Mouse (Mus musculus) limb, embryonic 14.5 days (tissue): Measurements from ENCODE around the gene Gm17026. TPM values are rescaled to one million over a fixed set of nuclear protein-coding genes. Genes with fewer than 3 reads are reported as not detected.
"Not testable (repeated sequence)": the region's sequence is repeated elsewhere in the genome, so short reads cannot be mapped to it uniquely, and the experiment has no call there.

ENCODE experiments used
- ATAC-seq: fragments of 200-750 bp; cut with Nextera tagmentation; 2 replicates; pipeline ENCODE4 v1.8.0; 2017; ENCODE audit warnings: low read depth, moderate number of reproducible peaks, moderate TSS enrichment; ENCODE audit not compliant: low FRiP score
- DNase-seq: peaks from one replicate; pipeline ENCODE4 v3.0.0-alpha.2; 2015; ENCODE audit warnings: low spot score
- H3K27ac ChIP-seq: fragments of 300-500 bp; sonication (generic); replicated peaks from 2 replicates; pipeline ENCODE4 v1.5.1; 2014; ENCODE audit warnings: low read depth, mild to moderate bottlenecking, low read length, moderate library complexity, mixed read lengths
- H3K27me3 ChIP-seq: fragments of 300-500 bp; sonication (generic); 2 replicates; pipeline ENCODE4 v1.6.1; 2014; ENCODE audit warnings: low read length, mixed read lengths; ENCODE audit not compliant: control insufficient read depth, insufficient read depth
- H3K36me3 ChIP-seq: fragments of 300-500 bp; sonication (generic); 2 replicates; pipeline ENCODE4 v1.6.1; 2014; ENCODE audit warnings: mild to moderate bottlenecking, low read length, moderate library complexity, mixed read lengths; ENCODE audit not compliant: control insufficient read depth, insufficient read depth
- H3K4me1 ChIP-seq: fragments of 300-500 bp; sonication (generic); 2 replicates; pipeline ENCODE4 v1.6.1; 2014; ENCODE audit warnings: antibody characterized with exemption, low read length, mixed read lengths; ENCODE audit not compliant: control insufficient read depth, insufficient read depth
- H3K4me2 ChIP-seq: fragments of 300-500 bp; sonication (generic); replicated peaks from 2 replicates; pipeline ENCODE4 v1.6.1; 2014; ENCODE audit warnings: low read depth, mild to moderate bottlenecking, low read length, moderate library complexity; ENCODE audit not compliant: severe bottlenecking
- H3K4me3 ChIP-seq: fragments of 300-500 bp; sonication (generic); replicated peaks from 2 replicates; pipeline ENCODE4 v1.5.1; 2014; ENCODE audit warnings: low read length
- H3K9ac ChIP-seq: fragments of 300-500 bp; sonication (generic); 2 replicates; pipeline ENCODE4 v1.6.1; 2014; ENCODE audit warnings: mild to moderate bottlenecking, low read depth, low read length, moderate library complexity; ENCODE audit not compliant: severe bottlenecking
- H3K9me3 ChIP-seq: fragments of 300-500 bp; sonication (generic); 2 replicates; pipeline ENCODE4 v1.6.1; 2016; ENCODE audit warnings: low read length; ENCODE audit not compliant: control insufficient read depth
- WGBS: fragments of 180-500 bp; shearing (Covaris S2); extraction: QIAGEN DNeasy Blood & Tissue Kit; methylation state at CpG from one replicate; pipeline ENCODE4 v1.1.7; 2014; 5-methylcytosine and 5-hydroxymethylcytosine counted together
- microRNA-seq: library from miRNA; unstranded; fragments of <30 nt; microRNA quantifications from one replicate; pipeline ENCODE4, GENCODE M21; 2016
- polyA plus RNA-seq, 2 experiments: library from polyadenylated mRNA; depleted of rRNA in 1 of 2; stranded (reverse) in 1 of 2; unstranded in 1 of 2; fragments of >200 nt; fragmentation: Nextera tagmentation in 1 of 2; extraction: Ambion mirVana in 1 of 2; gene quantifications; 2 replicates each; pipeline versions ENCODE4 v1.2.1 to v1.2.3; 2012 to 2014

Gm17026 gene
- polyA plus RNA-seq (2012; rRNA removed) = not detected in 2 replicates
- polyA plus RNA-seq (2014; fragmentation: Nextera tagmentation; extraction: Ambion mirVana) = not detected in 2 replicates

GRCm38 (mm10) chr14:42259948-42260347, at the start of gene Gm17026:
Gene Gm17026, minus strand, starts transcription at chr14:42260048.
- H3K27me3 ChIP-seq, H3K9me3 ChIP-seq, ATAC-seq, H3K9ac ChIP-seq, H3K27ac ChIP-seq, DNase-seq, H3K4me1 ChIP-seq, H3K4me3 ChIP-seq, H3K4me2 ChIP-seq, H3K36me3 ChIP-seq: not testable (repeated sequence)
- no CpG with 5 or more reads among the region's 3 CpGs for WGBS

GRCm38 (mm10) chr14:42297258-42297657, 37.4 kb upstream of the Gm17026 start, which contains the start of gene Gm9611:
Gene Gm9611, minus strand, starts transcription at chr14:42297358.
- H3K9ac ChIP-seq, ATAC-seq, H3K36me3 ChIP-seq, H3K4me2 ChIP-seq, H3K4me1 ChIP-seq, H3K9me3 ChIP-seq, H3K27ac ChIP-seq, H3K27me3 ChIP-seq, DNase-seq, H3K4me3 ChIP-seq: not testable (repeated sequence)
- WGBS = no CpG with 5 or more reads among the region's 3 CpGs

GRCm38 (mm10) chr14:42216766-42217537, 42.9 kb downstream of the Gm17026 start:
- not testable (repeated sequence) for H3K9ac ChIP-seq, H3K36me3 ChIP-seq, H3K4me2 ChIP-seq, H3K27ac ChIP-seq, H3K27me3 ChIP-seq, H3K9me3 ChIP-seq, DNase-seq, H3K4me3 ChIP-seq, ATAC-seq, H3K4me1 ChIP-seq
- 77% methylated on average over 8 of the region's 10 CpGs for WGBS

Small RNA genes within 50 kb of the gene (microRNA-seq; reads per million reads assigned to microRNA genes)
- gene Gm25208 (not detected), gene Gm25892 (not detected)

Other genes starting within 250 kb of the Gm17026 start
- gene Gm7951, start 142.7 kb downstream of the Gm17026 start, polyA plus RNA-seq (2012; rRNA removed) = not detected in 2 replicates
- not detected in 2 replicates for gene Gm7951, start 142.7 kb downstream of the Gm17026 start, polyA plus RNA-seq (2014; fragmentation: Nextera tagmentation; extraction: Ambion mirVana)
- not detected in 2 replicates for gene Gm17027, start 97.4 kb downstream of the Gm17026 start, polyA plus RNA-seq (2012; rRNA removed)
- not detected in 2 replicates for gene Gm17027, start 97.4 kb downstream of the Gm17026 start, polyA plus RNA-seq (2014; fragmentation: Nextera tagmentation; extraction: Ambion mirVana)
- gene Gm3573, start 69.3 kb downstream of the Gm17026 start, polyA plus RNA-seq (2012; rRNA removed) = not detected in 2 replicates
- not detected in 2 replicates for gene Gm3573, start 69.3 kb downstream of the Gm17026 start, polyA plus RNA-seq (2014; fragmentation: Nextera tagmentation; extraction: Ambion mirVana)
- gene Gm9611, start 37.3 kb upstream of the Gm17026 start, polyA plus RNA-seq (2012; rRNA removed) = not detected in 2 replicates
- not detected in 2 replicates for gene Gm9611, start 37.3 kb upstream of the Gm17026 start, polyA plus RNA-seq (2014; fragmentation: Nextera tagmentation; extraction: Ambion mirVana)
- gene Gm7995, start 50.2 kb upstream of the Gm17026 start, polyA plus RNA-seq (2012; rRNA removed) = not detected in 2 replicates
- gene Gm7995, start 50.2 kb upstream of the Gm17026 start, polyA plus RNA-seq (2014; fragmentation: Nextera tagmentation; extraction: Ambion mirVana) = not detected in 2 replicates
- gene Gm8005, start 179.6 kb upstream of the Gm17026 start, polyA plus RNA-seq (2012; rRNA removed) = not detected in 2 replicates
- gene Gm8005, start 179.6 kb upstream of the Gm17026 start, polyA plus RNA-seq (2014; fragmentation: Nextera tagmentation; extraction: Ambion mirVana) = not detected in 2 replicates
- not detected in 2 replicates for gene Gm8011, start 203.8 kb upstream of the Gm17026 start, polyA plus RNA-seq (2012; rRNA removed)
- not detected in 2 replicates for gene Gm8011, start 203.8 kb upstream of the Gm17026 start, polyA plus RNA-seq (2014; fragmentation: Nextera tagmentation; extraction: Ambion mirVana)
- gene Gm8020, start 242.3 kb upstream of the Gm17026 start, polyA plus RNA-seq (2012; rRNA removed) = not detected in 2 replicates
- gene Gm8020, start 242.3 kb upstream of the Gm17026 start, polyA plus RNA-seq (2014; fragmentation: Nextera tagmentation; extraction: Ambion mirVana) = not detected in 2 replicates